Mouse (Mus musculus) layer of hippocampus, adult 2 months (tissue): ENCODE measurements at regions not wholly inside any gene's neighbourhood (a gene's known extent, or its start where the extent isn't known, plus 50 kb on each side); places are given as distances from the start of the nearest gene placed in this dataset.

Experiments
- DNase-seq, 2 experiments: peaks; one replicate each; pipeline ENCODE4 v3.0.0; 2022; ENCODE audit warnings: low spot score in 2 of 2
- H3K27ac ChIP-seq: fragments of 200-600 bp; 2 replicates; pipeline ENCODE4 v1.8.1; 2022
- H3K4me3 ChIP-seq: fragments of 200-600 bp; 2 replicates; pipeline ENCODE4 v1.8.1; 2022; ENCODE audit warnings: mild to moderate bottlenecking
- CTCF ChIP-seq: fragments of 200-600 bp; conservative IDR thresholded peaks from 2 replicates; pipeline ENCODE4 v1.8.1; 2022; ENCODE audit warnings: antibody characterized with exemption, mild to moderate bottlenecking, moderate library complexity

GRCm38 (mm10) chr6:136229791-136230190 is 56.5 kb upstream of the Grin2b start:
- no peak for DNase-seq
- no peak for TF ChIP-seq CTCF

GRCm38 (mm10) chr6:136235473-136235872 is 62.2 kb upstream of the Grin2b start:
- no peak overlapping the region for H3K4me3 ChIP-seq
- no peak for TF ChIP-seq CTCF
- DNase-seq: no peak
- H3K27ac ChIP-seq: peak overlapping the region; percentile 89

More at GRCm38 (mm10) chr6:136229791-136230190, 56.5 kb upstream of the Grin2b start:
- Histone ChIP-seq H3K27ac (no peak overlapping the region), H3K4me3 (no peak overlapping the region)

- peak overlapping the region; percentile 36 for H3K27ac ChIP-seq
- DNase-seq: no peak
- TF ChIP-seq CTCF: peak; percentile 15; the same call in 1 of the 2 replicates
Observed at GRCm38 (mm10) chr6:136238989-136239388, 65.7 kb upstream of the Grin2b start.

GRCm38 (mm10) chr6:136239416-136239815 is 66.1 kb upstream of the Grin2b start:
- no peak for DNase-seq
- no peak overlapping the region for H3K4me3 ChIP-seq
- peak overlapping the region; percentile 36 for H3K27ac ChIP-seq
- no peak for TF ChIP-seq CTCF

More at GRCm38 (mm10) chr6:136238989-136239388, 65.7 kb upstream of the Grin2b start:
- no peak overlapping the region for H3K4me3 ChIP-seq

- H3K4me3 ChIP-seq: no peak overlapping the region
- no peak for TF ChIP-seq CTCF
- H3K27ac ChIP-seq: peak overlapping the region; percentile 91
- DNase-seq: peak in 1 of 2 experiments; percentile 37
Observed at GRCm38 (mm10) chr6:136241574-136242311, 68.4 kb upstream of the Grin2b start.

GRCm38 (mm10) chr6:136244895-136245294 is 71.6 kb upstream of the Grin2b start:
- TF ChIP-seq CTCF: no peak
- peak; percentile 48 to 72 for DNase-seq
- H3K27ac ChIP-seq: peak overlapping the region; percentile 46; the same call in 1 of the 2 replicates

GRCm38 (mm10) chr6:136255726-136256512 is 71.4 kb upstream of the Gm8994 start:
- H3K4me3 ChIP-seq: no peak overlapping the region
- DNase-seq: no peak
- H3K27ac ChIP-seq: peak overlapping the region; percentile 85
- no peak for TF ChIP-seq CTCF

More at GRCm38 (mm10) chr6:136244895-136245294, 71.6 kb upstream of the Grin2b start:
- no peak overlapping the region for H3K4me3 ChIP-seq

- H3K4me3 ChIP-seq: no peak overlapping the region
- no peak overlapping the region for H3K27ac ChIP-seq
- no peak for DNase-seq
- TF ChIP-seq CTCF: no peak
Observed at GRCm38 (mm10) chr6:136275742-136276141, 51.6 kb upstream of the Gm8994 start.

GRCm38 (mm10) chr6:136276771-136277170 is 50.6 kb upstream of the Gm8994 start:
- no peak for TF ChIP-seq CTCF
- no peak overlapping the region for H3K4me3 ChIP-seq
- no peak for DNase-seq
- H3K27ac ChIP-seq: no peak overlapping the region
